Mouse (Mus musculus) intestine, postnatal 0 days (tissue): ENCODE results near the gene Lnpep. TPM values are rescaled to one million over a fixed set of nuclear protein-coding genes. Genes with fewer than 3 reads are reported as not detected.
A peak's percentile ranks its signal among the peaks of the same experiment; 100 is the strongest.
"Not testable (repeated sequence)": the region's sequence is repeated elsewhere in the genome, so short reads cannot be mapped to it uniquely, and the experiment has no call there.

Experiments
- ATAC-seq: fragments of 200-750 bp; cut with Nextera tagmentation; 2 replicates; pipeline ENCODE4 v1.8.0; 2017; ENCODE audit warnings: mild to moderate bottlenecking, moderate TSS enrichment, moderate library complexity
- H3K27ac ChIP-seq: fragments of 300-500 bp; sonication (generic); 2 replicates; pipeline ENCODE4 v1.5.1; 2014; ENCODE audit warnings: mild to moderate bottlenecking, low read depth, low read length, moderate library complexity
- H3K27me3 ChIP-seq: fragments of 300-500 bp; sonication (generic); replicated peaks from 2 replicates; pipeline ENCODE4 v1.6.1; 2014; ENCODE audit warnings: low read length, mixed read lengths; ENCODE audit not compliant: control insufficient read depth, insufficient read depth
- H3K36me3 ChIP-seq: fragments of 300-500 bp; sonication (generic); 2 replicates; pipeline ENCODE4 v1.6.1; 2014; ENCODE audit warnings: mild to moderate bottlenecking, moderate library complexity; ENCODE audit not compliant: control insufficient read depth, insufficient read depth
- H3K4me1 ChIP-seq: fragments of 300-500 bp; sonication (generic); replicated peaks from 2 replicates; pipeline ENCODE4 v1.6.1; 2014; ENCODE audit warnings: antibody characterized with exemption, low read length, mixed read lengths; ENCODE audit not compliant: control insufficient read depth, insufficient read depth
- H3K4me2 ChIP-seq: fragments of 300-500 bp; sonication (generic); replicated peaks from 2 replicates; pipeline ENCODE4 v1.6.1; 2014; ENCODE audit warnings: low read depth, mild to moderate bottlenecking, moderate library complexity
- H3K4me3 ChIP-seq: fragments of 300-500 bp; sonication (generic); 2 replicates; pipeline ENCODE4 v1.5.1; 2014; ENCODE audit warnings: low read depth, low read length
- H3K9ac ChIP-seq: fragments of 300-500 bp; sonication (generic); 2 replicates; pipeline ENCODE4 v1.6.1; 2014; ENCODE audit warnings: mild to moderate bottlenecking, low read depth, low read length
- H3K9me3 ChIP-seq: fragments of 300-500 bp; sonication (generic); 2 replicates; pipeline ENCODE4 v1.6.1; 2016; ENCODE audit warnings: mixed run types; ENCODE audit not compliant: control insufficient read depth
- CTCF ChIP-seq: sonication (generic); IDR thresholded peaks from 2 replicates; pipeline ENCODE4 v1.5.1; 2016; ENCODE audit warnings: low read depth, mild to moderate bottlenecking, control low read depth, antibody characterized with exemption, moderate library complexity
- WGBS: fragments of 180-500 bp; shearing (Covaris S2); extraction: QIAGEN DNeasy Blood & Tissue Kit; methylation state at CpG from one replicate; pipeline ENCODE4 v1.1.7; 2014; 5-methylcytosine and 5-hydroxymethylcytosine counted together
- polyA plus RNA-seq: library from polyadenylated mRNA; unstranded; fragments of >200 nt; fragmentation: Nextera tagmentation; extraction: Ambion mirVana; gene quantifications from 2 replicates; pipeline ENCODE4 v1.2.1, GENCODE M21; 2015

Gene Lnpep
- polyA plus RNA-seq, 1 experiment from 2014 or later, result 4.0 TPM

GRCm38 (mm10) chr17:17531338-17531737 lies 93.5 kb downstream of the Lnpep start:
- Histone ChIP-seq H3K9me3 (no peaks in the 10 kb centered on the region), H3K9ac (no peak overlapping the region), H3K36me3 (peaks cover 42% of the 10 kb centered on the region), H3K27ac (no peak overlapping the region), H3K4me1 (no peaks in the 10 kb centered on the region), H3K4me2 (no peak overlapping the region), H3K4me3 (no peak overlapping the region), H3K27me3 (no peaks in the 10 kb centered on the region)
- no peak for ATAC-seq
- no peak for TF ChIP-seq CTCF

DNA sequence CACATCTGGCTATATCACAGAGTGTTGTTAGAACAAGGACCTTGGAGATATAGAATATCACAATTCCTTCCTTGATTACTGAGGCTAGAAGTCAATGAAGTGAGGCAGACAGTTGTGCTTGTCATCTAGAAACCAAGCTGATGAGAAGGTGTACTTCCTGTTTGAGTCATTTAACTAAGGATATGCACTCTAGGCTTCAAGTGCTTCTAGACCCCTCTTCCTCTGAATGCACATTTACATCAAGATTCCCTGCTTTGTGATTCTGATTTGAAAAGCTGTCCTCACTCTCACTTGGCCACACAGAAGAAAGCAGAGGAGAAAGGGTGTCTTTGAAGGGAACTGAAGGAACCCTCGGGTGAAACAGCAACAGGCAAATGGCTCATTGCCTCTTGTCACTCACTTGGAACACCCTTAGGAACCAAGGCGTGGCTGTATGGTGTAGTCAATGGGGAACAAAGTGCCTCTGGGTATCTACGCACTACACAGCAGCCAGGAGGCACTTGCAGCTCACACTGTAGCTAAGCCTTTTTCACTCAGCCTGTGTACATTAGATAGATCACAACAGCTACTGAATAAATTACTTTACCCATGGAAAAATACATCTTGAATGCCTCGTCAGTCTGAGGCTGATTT lies 108.3 kb downstream of the Lnpep start:
- peak; percentile 47; the same call in 1 of the 2 replicates for ATAC-seq
- no peaks in the 10 kb centered on the region for H3K27me3 ChIP-seq
- no peak overlapping the region for H3K4me2 ChIP-seq
- 52% methylated on average over 4 of the region's 4 CpGs for WGBS
- no peak overlapping the region for H3K4me3 ChIP-seq
- H3K9ac ChIP-seq, result no peak overlapping the region
- no peaks in the 10 kb centered on the region for H3K36me3 ChIP-seq
- no peaks in the 10 kb centered on the region for H3K9me3 ChIP-seq
- TF ChIP-seq CTCF, result no peak
- H3K4me1 ChIP-seq, result no peaks in the 10 kb centered on the region
- no peak overlapping the region for H3K27ac ChIP-seq

DNA sequence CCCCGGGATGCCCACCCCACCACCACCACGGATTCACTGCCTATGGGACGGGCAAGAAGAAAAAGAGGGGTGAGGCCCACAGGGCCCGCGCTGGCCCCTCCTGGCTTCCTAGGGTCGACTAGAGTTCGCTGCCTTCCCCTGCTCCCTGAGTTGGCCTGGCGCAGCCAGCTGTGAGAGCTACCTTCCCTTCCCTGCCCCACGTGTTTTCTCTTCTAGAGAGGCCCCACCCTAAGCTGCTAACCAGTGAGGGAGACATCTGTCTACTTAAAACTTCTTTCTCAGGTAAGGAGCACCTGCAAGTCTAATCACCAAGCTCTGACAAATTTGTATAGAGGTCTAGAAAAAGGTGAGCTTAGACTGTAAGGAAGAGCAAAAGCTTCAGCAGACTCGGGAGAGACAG lies 118.2 kb downstream of the Lnpep start:
- ATAC-seq, result no peak
- no peak for TF ChIP-seq CTCF
- Histone ChIP-seq H3K27me3 (no peaks in the 10 kb centered on the region), H3K4me2 (no peak overlapping the region), H3K27ac (no peak overlapping the region), H3K36me3 (no peaks in the 10 kb centered on the region), H3K4me3 (no peak overlapping the region), H3K9ac (no peak overlapping the region), H3K4me1 (no peaks in the 10 kb centered on the region), H3K9me3 (no peaks in the 10 kb centered on the region)
- WGBS, result 90% methylated on average over 10 of the region's 10 CpGs

- no peaks in the 10 kb centered on the region for H3K9me3 ChIP-seq
Observed at GRCm38 (mm10) chr17:17499278-17499677, 125.6 kb downstream of the Lnpep start.

GRCm38 (mm10) chr17:17498848-17499247 lies 126.0 kb downstream of the Lnpep start:
- no peak for TF ChIP-seq CTCF
- Histone ChIP-seq H3K27ac (no peak overlapping the region), H3K9me3 (no peaks in the 10 kb centered on the region), H3K36me3 (no peaks in the 10 kb centered on the region), H3K4me1 (no peaks in the 10 kb centered on the region), H3K4me2 (no peak overlapping the region), H3K27me3 (no peaks in the 10 kb centered on the region), H3K9ac (no peak overlapping the region), H3K4me3 (no peak overlapping the region)
- 8% methylated on average over 1 of the region's 1 CpGs for whole genome bisulfite sequencing
- ATAC-seq, result no peak

More at GRCm38 (mm10) chr17:17499278-17499677, 125.6 kb downstream of the Lnpep start:
- Histone ChIP-seq H3K4me2 (no peak overlapping the region), H3K4me1 (no peaks in the 10 kb centered on the region), H3K27me3 (no peaks in the 10 kb centered on the region), H3K4me3 (no peak overlapping the region), H3K9ac (no peak overlapping the region), H3K36me3 (no peaks in the 10 kb centered on the region), H3K27ac (no peak overlapping the region)
- TF ChIP-seq CTCF, result no peak
- WGBS, result 57% methylated on average over 3 of the region's 3 CpGs
- ATAC-seq, result no peak

GRCm38 (mm10) chr17:17496730-17497129 lies 128.1 kb downstream of the Lnpep start:
- H3K4me1 ChIP-seq, result no peaks in the 10 kb centered on the region
- no peaks in the 10 kb centered on the region for H3K9me3 ChIP-seq
- H3K9ac ChIP-seq, result no peak overlapping the region
- no peak overlapping the region for H3K4me2 ChIP-seq
- H3K4me3 ChIP-seq, result no peak overlapping the region
- no peaks in the 10 kb centered on the region for H3K27me3 ChIP-seq
- no peak for TF ChIP-seq CTCF
- WGBS, result 53% methylated on average over 7 of the region's 7 CpGs
- no peak overlapping the region for H3K27ac ChIP-seq
- no peaks in the 10 kb centered on the region for H3K36me3 ChIP-seq
- ATAC-seq, result peak; percentile 77

GRCm38 (mm10) chr17:17496234-17496633 lies 128.6 kb downstream of the Lnpep start:
- not testable (repeated sequence) for ATAC-seq, H3K27ac ChIP-seq, H3K27me3 ChIP-seq, H3K4me2 ChIP-seq, H3K4me1 ChIP-seq, H3K36me3 ChIP-seq, H3K9me3 ChIP-seq, H3K9ac ChIP-seq, H3K4me3 ChIP-seq
